Mouse (Mus musculus) heart, embryonic 15.5 days (tissue): ENCODE results near the gene Ftsj3. TPM values are rescaled to one million over a fixed set of nuclear protein-coding genes. Genes with fewer than 3 reads are reported as not detected.
"Not testable (repeated sequence)": the region's sequence is repeated elsewhere in the genome, so short reads cannot be mapped to it uniquely, and the experiment has no call there.

Experiments used
- ATAC-seq: fragments of 200-750 bp; cut with Nextera tagmentation; replicated peaks from 2 replicates; pipeline ENCODE4 v1.8.0; 2017; ENCODE audit warnings: low read depth, moderate TSS enrichment; ENCODE audit not compliant: insufficient number of reproducible peaks, insufficient read depth, low FRiP score
- H3K27ac ChIP-seq: fragments of 300-500 bp; sonication (generic); 2 replicates; pipeline ENCODE4 v1.5.1; 2015; ENCODE audit warnings: mild to moderate bottlenecking, inconsistent platforms
- H3K27me3 ChIP-seq: fragments of 300-500 bp; sonication (generic); 2 replicates; pipeline ENCODE4 v1.6.1; 2015; ENCODE audit warnings: inconsistent platforms
- H3K36me3 ChIP-seq: fragments of 300-500 bp; sonication (generic); 2 replicates; pipeline ENCODE4 v1.6.1; 2015; ENCODE audit warnings: mild to moderate bottlenecking, inconsistent platforms
- H3K4me1 ChIP-seq: fragments of 300-500 bp; sonication (generic); replicated peaks from 2 replicates; pipeline ENCODE4 v1.6.1; 2015; ENCODE audit warnings: inconsistent platforms
- H3K4me2 ChIP-seq: fragments of 300-500 bp; sonication (generic); 2 replicates; pipeline ENCODE4 v1.6.1; 2015; ENCODE audit warnings: inconsistent platforms, mild to moderate bottlenecking, moderate library complexity
- H3K4me3 ChIP-seq: fragments of 300-500 bp; sonication (generic); 2 replicates; pipeline ENCODE4 v1.5.1; 2015; ENCODE audit warnings: mild to moderate bottlenecking, inconsistent platforms
- H3K9ac ChIP-seq: fragments of 300-500 bp; sonication (generic); 2 replicates; pipeline ENCODE4 v1.6.1; 2015; ENCODE audit warnings: mild to moderate bottlenecking, inconsistent platforms
- H3K9me3 ChIP-seq: fragments of 300-500 bp; sonication (generic); replicated peaks from 2 replicates; pipeline ENCODE4 v1.6.1; 2016; ENCODE audit warnings: inconsistent platforms
- WGBS: fragments of 180-500 bp; shearing (Covaris S2); methylation state at CpG from one replicate; pipeline ENCODE4 v1.1.7; 2015; ENCODE audit warnings: mixed read lengths; 5-methylcytosine and 5-hydroxymethylcytosine counted together
- polyA plus RNA-seq: library from polyadenylated mRNA; unstranded; fragments of >200 nt; fragmentation: Nextera tagmentation; extraction: Ambion mirVana; gene quantifications from 2 replicates; pipeline ENCODE4 v1.2.1, GENCODE M21; 2015

Gene Ftsj3
- polyA plus RNA-seq, 1 experiment from 2014 or later, result 31.1 TPM

GRCm38 (mm10) chr11:106201337-106202122, 54.3 kb downstream of the Ftsj3 start:
- H3K4me2 ChIP-seq, result no peak overlapping the region
- H3K36me3 ChIP-seq, result peaks cover 66% of the 10 kb centered on the region
- no peak for ATAC-seq
- no peak overlapping the region for H3K4me3 ChIP-seq
- H3K4me1 ChIP-seq, result no peaks in the 10 kb centered on the region
- H3K27me3 ChIP-seq, result no peaks in the 10 kb centered on the region
- no peaks in the 10 kb centered on the region for H3K9me3 ChIP-seq
- H3K27ac ChIP-seq, result no peak overlapping the region
- no peak overlapping the region for H3K9ac ChIP-seq
- WGBS, result 90% methylated on average over 19 of the region's 19 CpGs

GRCm38 (mm10) chr11:106200756-106201155, 55.1 kb downstream of the Ftsj3 start:
- no peaks in the 10 kb centered on the region for H3K27me3 ChIP-seq
- WGBS, result 68% methylated on average over 6 of the region's 6 CpGs
- no peak overlapping the region for H3K27ac ChIP-seq
- H3K4me2 ChIP-seq, result no peak overlapping the region
- no peak overlapping the region for H3K9ac ChIP-seq
- peaks cover 64% of the 10 kb centered on the region for H3K36me3 ChIP-seq
- no peak for ATAC-seq
- H3K4me3 ChIP-seq, result no peak overlapping the region
- H3K9me3 ChIP-seq, result no peaks in the 10 kb centered on the region
- H3K4me1 ChIP-seq, result no peaks in the 10 kb centered on the region

- peaks cover 56% of the 10 kb centered on the region for H3K36me3 ChIP-seq
- not testable (repeated sequence) for H3K27ac ChIP-seq, H3K4me2 ChIP-seq, H3K9ac ChIP-seq, H3K9me3 ChIP-seq, ATAC-seq, H3K4me3 ChIP-seq, H3K27me3 ChIP-seq, H3K4me1 ChIP-seq
- WGBS, result 92% methylated on average over 7 of the region's 7 CpGs
Measured at GRCm38 (mm10) chr11:106199997-106200396, 55.9 kb downstream of the Ftsj3 start.

Other genes starting within 250 kb of the Ftsj3 start
- 0.08 and 0.46 TPM in 2 replicates for gene Kcnh6, start 248.0 kb downstream of the Ftsj3 start, polyA plus RNA-seq
- 35.0 and 48.7 TPM in 2 replicates for gene Dcaf7, start 219.2 kb downstream of the Ftsj3 start, polyA plus RNA-seq
- gene Taco1, start 190.0 kb downstream of the Ftsj3 start, polyA plus RNA-seq, result 10.1 and 11.5 TPM in 2 replicates
- gene Map3k3, start 171.5 kb downstream of the Ftsj3 start, polyA plus RNA-seq, result 19.2 and 24.9 TPM in 2 replicates
- gene Gm10840, start 95.2 kb downstream of the Ftsj3 start, polyA plus RNA-seq, result not detected in 2 replicates
- gene Limd2, start 95.2 kb downstream of the Ftsj3 start, polyA plus RNA-seq, result 75.9 and 110 TPM in 2 replicates
- 16.5 and 20.0 TPM in 2 replicates for gene Strada, start 53.9 kb downstream of the Ftsj3 start, polyA plus RNA-seq
- gene Ccdc47, start 39.7 kb downstream of the Ftsj3 start, polyA plus RNA-seq, result 87.3 and 88.2 TPM in 2 replicates
- gene Ddx42, start 39.2 kb downstream of the Ftsj3 start, polyA plus RNA-seq, result 41.1 and 47.3 TPM in 2 replicates
- 195 and 215 TPM in 2 replicates for gene Psmc5, start 75 bp upstream of the Ftsj3 start, polyA plus RNA-seq
- gene Smarcd2, start 16.9 kb upstream of the Ftsj3 start, polyA plus RNA-seq, result 18.2 and 35.7 TPM in 2 replicates
- gene Tcam1, start 20.6 kb upstream of the Ftsj3 start, polyA plus RNA-seq, result 0.34 TPM in 1 of 2 replicates, not detected in the other
- not detected in 2 replicates for gene Gh, start 45.8 kb upstream of the Ftsj3 start, polyA plus RNA-seq
- gene Cd79b, start 58.7 kb upstream of the Ftsj3 start, polyA plus RNA-seq, result 1.0 and 2.8 TPM in 2 replicates
- 0.06 and 0.24 TPM in 2 replicates for gene Scn4a, start 97.2 kb upstream of the Ftsj3 start, polyA plus RNA-seq
- 0.44 and 0.62 TPM in 2 replicates for gene Prr29, start 109.4 kb upstream of the Ftsj3 start, polyA plus RNA-seq
- gene Icam2, start 132.0 kb upstream of the Ftsj3 start, polyA plus RNA-seq, result 79.4 and 87.1 TPM in 2 replicates
- gene Ern1, start 231.8 kb upstream of the Ftsj3 start, polyA plus RNA-seq, result 3.8 and 5.2 TPM in 2 replicates